In the genomic region with DNA sequence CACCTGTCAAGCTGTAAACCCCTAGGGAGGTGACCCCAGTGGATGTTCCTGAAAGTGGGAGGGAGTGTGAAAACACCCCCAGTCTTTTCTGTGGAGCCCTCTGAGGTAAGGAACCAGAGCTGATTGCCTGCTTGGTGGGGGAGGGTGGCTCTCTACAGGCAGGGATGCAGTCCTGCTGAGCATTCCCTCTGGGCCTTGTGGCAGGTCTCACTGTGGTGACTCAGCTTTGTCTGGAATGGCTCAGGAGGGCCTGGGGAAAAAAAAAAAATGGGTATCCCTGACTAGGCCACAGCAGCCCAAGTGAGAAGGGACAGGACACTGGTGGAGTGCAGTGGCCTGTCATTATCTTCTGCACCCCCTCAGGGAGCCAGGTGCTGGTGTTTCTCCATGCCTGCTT, we compare ENCODE assay signal across 7 mouse cellular contexts. TPM values are rescaled to one million over a fixed set of nuclear protein-coding genes. Genes with fewer than 3 reads are reported as not detected.
A peak's percentile ranks its signal among the peaks of the same experiment; 100 is the strongest.
DNase-seq lines count a peak whose midpoint lies in the region; ATAC-seq and TF ChIP-seq lines count a peak whose summit lies in the region.

No protein-coding gene starts in this region.

- H3K9me3 ChIP-seq in ES-Bruce4 (replicated peaks; ENCODE audit: control insufficient read depth, insufficient read depth, low read length, poor library complexity, severe bottlenecking), result no peaks in the 10 kb centered on the region
- no peaks in the 10 kb centered on the region for H3K9me3 ChIP-seq in forebrain, embryonic 14.5 days (replicated peaks; ENCODE audit: control insufficient read depth, low read length)
- no peaks in the 10 kb centered on the region for H3K9me3 ChIP-seq in liver, embryonic 14.5 days (ENCODE audit: control insufficient read depth, low read length)

- no peak for TF ChIP-seq CTCF in ES-Bruce4 (IDR thresholded peaks at IDR 0.05; ENCODE audit: low read depth, low read length)
- 0 out of 2 replicates have a peak, but pooled peaks have one; percentile 1 for TF ChIP-seq CTCF in liver, embryonic 14.5 days (IDR thresholded peaks at IDR 0.05; ENCODE audit: low read depth)

- H3K4me1 ChIP-seq in ES-Bruce4 (ENCODE audit: control insufficient read depth, insufficient read depth, low read length), result no peaks in the 10 kb centered on the region
- H3K4me1 ChIP-seq in forebrain, embryonic 14.5 days (ENCODE audit: control insufficient read depth, insufficient read depth, low read length), result peaks cover 12% of the 10 kb centered on the region
- peaks cover 34 to 39% of the 10 kb centered on the region in 2 experiments for H3K4me1 ChIP-seq in liver, embryonic 14.5 days (replicated peaks; ENCODE audit: control insufficient read depth in 2 of 2, insufficient read depth in 2 of 2, low read length in 1 of 2)

- H3K4me2 ChIP-seq in forebrain, embryonic 14.5 days (ENCODE audit: low read length), result peak overlapping the region; percentile 86
- peak overlapping the region; percentile 99 for H3K4me2 ChIP-seq in liver, embryonic 14.5 days (ENCODE audit: low read depth)

- no peak for TF ChIP-seq POLR2A in ES-Bruce4 (IDR thresholded peaks at IDR 0.05; ENCODE audit: insufficient read depth, low read length)

- no peaks in the 10 kb centered on the region for H3K36me3 ChIP-seq in ES-Bruce4 (ENCODE audit: control insufficient read depth, insufficient read depth, low read length, poor library complexity, severe bottlenecking)
- peaks cover 9% of the 10 kb centered on the region; the same call in 1 of the 2 replicates for H3K36me3 ChIP-seq in forebrain, embryonic 14.5 days (ENCODE audit: control insufficient read depth, insufficient read depth, low read length)
- H3K36me3 ChIP-seq in liver, embryonic 14.5 days (replicated peaks; ENCODE audit: control insufficient read depth, insufficient read depth, low read depth), result peaks cover 28% of the 10 kb centered on the region

- no peak overlapping the region for H3K4me3 ChIP-seq in ES-Bruce4 (ENCODE audit: low read depth, low read length)
- H3K4me3 ChIP-seq in forebrain, embryonic 14.5 days (ENCODE audit: low read depth, low read length), result peak overlapping the region; percentile 77
- peak overlapping the region; percentile 81 to 84 for H3K4me3 ChIP-seq in liver, embryonic 14.5 days (ENCODE audit: insufficient read depth in 1 of 2, low read depth in 2 of 2, low read length in 2 of 2)

- H3K27me3 ChIP-seq in ES-Bruce4 (ENCODE audit: control insufficient read depth, insufficient read depth, low read length, poor library complexity, severe bottlenecking), result no peaks in the 10 kb centered on the region
- H3K27me3 ChIP-seq in forebrain, embryonic 14.5 days (replicated peaks; ENCODE audit: control insufficient read depth, insufficient read depth, low read length), result no peaks in the 10 kb centered on the region
- H3K27me3 ChIP-seq in liver, embryonic 14.5 days (ENCODE audit: control insufficient read depth, insufficient read depth, low read length), result no peaks in the 10 kb centered on the region

- peak; percentile 58 for DNase-seq in 3134 (ENCODE audit: extremely low read depth, insufficient read length, low spot score)
- no peak for DNase-seq in forebrain, embryonic 14.5 days (ENCODE audit: low spot score)
- DNase-seq in liver, embryonic 14.5 days (ENCODE audit: low read depth in 3 of 3, low spot score in 3 of 3), result peak in 1 of 3 experiments; percentile 30
- no peak for DNase-seq in c-Kit-positive CD71-positive TER-119-positive erythroid progenitor cells, embryonic 14.5 days (ENCODE audit: low spot score)
- no peak for DNase-seq in urinary bladder, postnatal 4 days (ENCODE audit: low spot score in 2 of 2)
- no peak for DNase-seq in layer of hippocampus, postnatal 25 days (ENCODE audit: extremely low spot score in 1 of 2, low spot score in 1 of 2)

- H3K27ac ChIP-seq in ES-Bruce4 (ENCODE audit: insufficient read depth, low read length), result no peak overlapping the region
- no peak overlapping the region for H3K27ac ChIP-seq in forebrain, embryonic 14.5 days (ENCODE audit: low read depth, low read length)
- H3K27ac ChIP-seq in liver, embryonic 14.5 days, result peak overlapping the region; percentile 100

- ATAC-seq in forebrain, embryonic 14.5 days, result no peak
- peak; percentile 43 for ATAC-seq in liver, embryonic 14.5 days (ENCODE audit: insufficient read depth)

- TF ChIP-seq EP300 in ES-Bruce4 (IDR thresholded peaks at IDR 0.05; ENCODE audit: insufficient read depth, low read depth, low read length), result no peak
- no peak for TF ChIP-seq EP300 in liver, embryonic 14.5 days (IDR thresholded peaks at IDR 0.05; ENCODE audit: low read depth)

- 0 out of 2 replicates have a peak overlapping the region, but pooled peaks have one; percentile 72 for H3K9ac ChIP-seq in ES-Bruce4 (ENCODE audit: low read depth, poor library complexity, severe bottlenecking)
- H3K9ac ChIP-seq in forebrain, embryonic 14.5 days (ENCODE audit: low read length), result peak overlapping the region; percentile 77
- peak overlapping the region; percentile 97 for H3K9ac ChIP-seq in liver, embryonic 14.5 days (replicated peaks)

RNA-seq across cellular contexts. Expression of a gene that starts 1.8 kb away (rescaled TPM):
- 33.7 and 35.0 TPM in 2 replicates for polyA plus RNA-seq in ES-Bruce4 (2011; ENCODE audit: insufficient read depth, insufficient read length, low read depth, missing spikeins)
- polyA plus RNA-seq in forebrain, embryonic 14.5 days (2014; fragmentation: Nextera tagmentation; extraction: Ambion mirVana), result 40.5 and 43.0 TPM in 2 replicates
- 29.9 and 32.5 TPM in 2 replicates for polyA plus RNA-seq in liver, embryonic 14.5 days (2012; rRNA removed)
- polyA plus RNA-seq in liver, embryonic 14.5 days (2014; fragmentation: Nextera tagmentation; extraction: Ambion mirVana), result 36.2 and 43.7 TPM in 2 replicates
- total RNA-seq in layer of hippocampus, postnatal 25 days (2021), result 10 to 100 TPM; 13.2 to 13.5 TPM

RNA-seq across cellular contexts. Expression of a gene that starts 29.6 kb away (rescaled TPM):
- polyA plus RNA-seq in ES-Bruce4 (2011; ENCODE audit: insufficient read depth, insufficient read length, low read depth, missing spikeins), result 25.1 and 28.1 TPM in 2 replicates
- 38.1 and 40.1 TPM in 2 replicates for polyA plus RNA-seq in forebrain, embryonic 14.5 days (2014; fragmentation: Nextera tagmentation; extraction: Ambion mirVana)
- polyA plus RNA-seq in liver, embryonic 14.5 days (2012; rRNA removed), result 9.8 and 10.9 TPM in 2 replicates
- polyA plus RNA-seq in liver, embryonic 14.5 days (2014; fragmentation: Nextera tagmentation; extraction: Ambion mirVana), result 15.5 and 17.7 TPM in 2 replicates
- 10 to 100 TPM; 26.3 to 29.5 TPM for total RNA-seq in layer of hippocampus, postnatal 25 days (2021)

RNA-seq across cellular contexts. Expression of a gene that starts 29.8 kb away (rescaled TPM):
- polyA plus RNA-seq in ES-Bruce4 (2011; ENCODE audit: insufficient read depth, insufficient read length, low read depth, missing spikeins), result 25.9 and 31.9 TPM in 2 replicates
- polyA plus RNA-seq in forebrain, embryonic 14.5 days (2014; fragmentation: Nextera tagmentation; extraction: Ambion mirVana), result 13.2 and 18.4 TPM in 2 replicates
- polyA plus RNA-seq in liver, embryonic 14.5 days (2012; rRNA removed), result 98.4 and 108 TPM in 2 replicates
- 243 and 246 TPM in 2 replicates for polyA plus RNA-seq in liver, embryonic 14.5 days (2014; fragmentation: Nextera tagmentation; extraction: Ambion mirVana)
- total RNA-seq in layer of hippocampus, postnatal 25 days (2021), result 1 to 10 TPM; 3.5 to 4.6 TPM
